Mouse (Mus musculus) embryonic fibroblast, embryonic 13.5 days (primary cell): Measurements from ENCODE around the gene Lyzl4.

Experiments
- CTCF ChIP-seq: IDR thresholded peaks from 2 replicates; pipeline ENCODE4 v1.5.1; 2011; ENCODE audit warnings: mild to moderate bottlenecking, control low read depth, low read length, moderate library complexity, borderline replicate concordance; ENCODE audit not compliant: insufficient read depth
- POLR2A ChIP-seq: IDR thresholded peaks from 2 replicates; pipeline ENCODE4 v1.6.1; 2011; ENCODE audit warnings: low read depth, mild to moderate bottlenecking, control low read depth, low read length, moderate library complexity

DNA sequence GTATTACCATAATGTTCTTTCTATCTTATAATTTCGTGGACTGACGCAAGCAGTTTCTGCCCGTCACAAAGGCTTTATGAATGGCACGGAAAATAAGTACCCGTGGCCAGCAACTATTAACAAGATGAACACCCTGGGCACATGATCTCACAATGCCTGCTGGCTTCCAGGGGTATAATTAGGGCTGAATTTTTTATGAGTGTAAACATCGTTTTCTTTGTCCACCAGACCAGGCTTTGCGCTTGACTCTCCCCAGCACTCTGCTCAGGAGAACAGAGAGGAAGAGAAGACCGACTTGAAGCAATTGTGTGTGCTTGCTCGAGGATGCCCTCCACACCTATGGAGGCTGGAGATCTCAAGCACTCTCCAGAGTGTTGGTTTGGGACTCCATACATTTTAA lies 109.3 kb downstream of the Lyzl4 start:
- TF ChIP-seq CTCF (no peak), POLR2A (no peak)
